Mouse (Mus musculus): ENCODE results near the gene Tgm2. TPM values are rescaled to one million over a fixed set of nuclear protein-coding genes. Genes with fewer than 3 reads are reported as not detected.

Gene Tgm2
- polyA plus RNA-seq, 1 experiment from 2014 or later: 1.7 TPM

- no peak overlapping the region for H3K27ac ChIP-seq (ENCODE audit: low read depth, low read length)
- no peak overlapping the region for H3K4me2 ChIP-seq (ENCODE audit: low read depth, low read length)
- ATAC-seq (ENCODE audit: low read depth): no peak
- no peaks in the 10 kb centered on the region for H3K27me3 ChIP-seq (ENCODE audit: control insufficient read depth, insufficient read depth, low read length)
- no peak overlapping the region for H3K4me3 ChIP-seq (ENCODE audit: low read depth, low read length)
- 53% methylated on average over 7 of the region's 7 CpGs for WGBS
- H3K4me1 ChIP-seq (ENCODE audit: control insufficient read depth, insufficient read depth, low read length): no peaks in the 10 kb centered on the region
- no peaks in the 10 kb centered on the region for H3K9me3 ChIP-seq (ENCODE audit: control insufficient read depth, low read length)
- no peak overlapping the region for H3K9ac ChIP-seq (replicated peaks; ENCODE audit: low read depth, low read length)
- no peaks in the 10 kb centered on the region for H3K36me3 ChIP-seq (ENCODE audit: control insufficient read depth, insufficient read depth, low read length)
Measured at GRCm38 (mm10) chr2:158159376-158160235, 13.4 kb upstream of the Tgm2 start.

- Histone ChIP-seq H3K27me3 (ENCODE audit: control insufficient read depth, insufficient read depth, low read length) (no peaks in the 10 kb centered on the region), H3K4me3 (ENCODE audit: low read depth, low read length) (no peak overlapping the region), H3K4me2 (ENCODE audit: low read depth, low read length) (no peak overlapping the region), H3K27ac (ENCODE audit: low read depth, low read length) (no peak overlapping the region), H3K9ac (replicated peaks; ENCODE audit: low read depth, low read length) (no peak overlapping the region), H3K4me1 (ENCODE audit: control insufficient read depth, insufficient read depth, low read length) (peaks cover 6% of the 10 kb centered on the region; the same call in 1 of the 2 replicates), H3K36me3 (ENCODE audit: control insufficient read depth, insufficient read depth, low read length) (no peaks in the 10 kb centered on the region), H3K9me3 (ENCODE audit: control insufficient read depth, low read length) (no peaks in the 10 kb centered on the region)
- ATAC-seq (ENCODE audit: low read depth): no peak
- WGBS: 51% methylated on average over 8 of the region's 8 CpGs
Measured at GRCm38 (mm10) chr2:158157654-158158053, 11.4 kb upstream of the Tgm2 start.

GRCm38 (mm10) chr2:158156487-158156886, 10.3 kb upstream of the Tgm2 start:
- H3K9ac ChIP-seq (replicated peaks; ENCODE audit: low read depth, low read length): no peak overlapping the region
- WGBS: 93% methylated on average over 9 of the region's 9 CpGs
- no peaks in the 10 kb centered on the region for H3K27me3 ChIP-seq (ENCODE audit: control insufficient read depth, insufficient read depth, low read length)
- H3K9me3 ChIP-seq (ENCODE audit: control insufficient read depth, low read length): no peaks in the 10 kb centered on the region
- ATAC-seq (ENCODE audit: low read depth): no peak
- H3K36me3 ChIP-seq (ENCODE audit: control insufficient read depth, insufficient read depth, low read length): no peaks in the 10 kb centered on the region
- H3K4me1 ChIP-seq (ENCODE audit: control insufficient read depth, insufficient read depth, low read length): peaks cover 6% of the 10 kb centered on the region; the same call in 1 of the 2 replicates
- H3K4me3 ChIP-seq (ENCODE audit: low read depth, low read length): no peak overlapping the region
- no peak overlapping the region for H3K4me2 ChIP-seq (ENCODE audit: low read depth, low read length)
- no peak overlapping the region for H3K27ac ChIP-seq (ENCODE audit: low read depth, low read length)

GRCm38 (mm10) chr2:158155615-158156014, 9.4 kb upstream of the Tgm2 start:
- 57% methylated on average over 2 of the region's 2 CpGs for WGBS
- H3K9ac ChIP-seq (replicated peaks; ENCODE audit: low read depth, low read length): no peak overlapping the region
- no peaks in the 10 kb centered on the region for H3K36me3 ChIP-seq (ENCODE audit: control insufficient read depth, insufficient read depth, low read length)
- no peaks in the 10 kb centered on the region for H3K27me3 ChIP-seq (ENCODE audit: control insufficient read depth, insufficient read depth, low read length)
- H3K4me3 ChIP-seq (ENCODE audit: low read depth, low read length): no peak overlapping the region
- no peak overlapping the region for H3K27ac ChIP-seq (ENCODE audit: low read depth, low read length)
- ATAC-seq (ENCODE audit: low read depth): no peak
- H3K4me2 ChIP-seq (ENCODE audit: low read depth, low read length): no peak overlapping the region
- peaks cover 6% of the 10 kb centered on the region; the same call in 1 of the 2 replicates for H3K4me1 ChIP-seq (ENCODE audit: control insufficient read depth, insufficient read depth, low read length)
- H3K9me3 ChIP-seq (ENCODE audit: control insufficient read depth, low read length): 0 out of 2 replicates have a peak, but pooled peaks cover 2% of the 10 kb centered on the region

- Histone ChIP-seq H3K4me3 (ENCODE audit: low read depth, low read length) (no peak overlapping the region), H3K4me2 (ENCODE audit: low read depth, low read length) (no peak overlapping the region), H3K27me3 (ENCODE audit: control insufficient read depth, insufficient read depth, low read length) (no peaks in the 10 kb centered on the region), H3K9ac (replicated peaks; ENCODE audit: low read depth, low read length) (no peak overlapping the region), H3K9me3 (ENCODE audit: control insufficient read depth, low read length) (0 out of 2 replicates have a peak, but pooled peaks cover 2% of the 10 kb centered on the region), H3K36me3 (ENCODE audit: control insufficient read depth, insufficient read depth, low read length) (no peaks in the 10 kb centered on the region), H3K4me1 (ENCODE audit: control insufficient read depth, insufficient read depth, low read length) (peaks cover 6% of the 10 kb centered on the region; the same call in 1 of the 2 replicates), H3K27ac (ENCODE audit: low read depth, low read length) (no peak overlapping the region)
- WGBS: 89% methylated on average over 7 of the region's 7 CpGs
- ATAC-seq (ENCODE audit: low read depth): no peak
Measured at GRCm38 (mm10) chr2:158155101-158155500, 8.9 kb upstream of the Tgm2 start.

GRCm38 (mm10) chr2:158154641-158155040, 8.4 kb upstream of the Tgm2 start:
- peaks cover 6% of the 10 kb centered on the region; the same call in 1 of the 2 replicates for H3K4me1 ChIP-seq (ENCODE audit: control insufficient read depth, insufficient read depth, low read length)
- ATAC-seq (ENCODE audit: low read depth): no peak
- H3K36me3 ChIP-seq (ENCODE audit: control insufficient read depth, insufficient read depth, low read length): no peaks in the 10 kb centered on the region
- 39% methylated on average over 8 of the region's 8 CpGs for WGBS
- 0 out of 2 replicates have a peak, but pooled peaks cover 2% of the 10 kb centered on the region for H3K9me3 ChIP-seq (ENCODE audit: control insufficient read depth, low read length)
- no peak overlapping the region for H3K9ac ChIP-seq (replicated peaks; ENCODE audit: low read depth, low read length)
- H3K4me2 ChIP-seq (ENCODE audit: low read depth, low read length): no peak overlapping the region
- no peak overlapping the region for H3K4me3 ChIP-seq (ENCODE audit: low read depth, low read length)
- H3K27ac ChIP-seq (ENCODE audit: low read depth, low read length): no peak overlapping the region
- no peaks in the 10 kb centered on the region for H3K27me3 ChIP-seq (ENCODE audit: control insufficient read depth, insufficient read depth, low read length)

GRCm38 (mm10) chr2:158153728-158154343, 7.6 kb upstream of the Tgm2 start:
- 2% methylated on average over 22 of the region's 22 CpGs for WGBS
- ATAC-seq (ENCODE audit: low read depth): peak; percentile 46; the same call in 1 of the 2 replicates
- no peak overlapping the region for H3K27ac ChIP-seq (ENCODE audit: low read depth, low read length)
- H3K36me3 ChIP-seq (ENCODE audit: control insufficient read depth, insufficient read depth, low read length): no peaks in the 10 kb centered on the region
- peak overlapping the region; percentile 49 for H3K4me2 ChIP-seq (ENCODE audit: low read depth, low read length)
- H3K9me3 ChIP-seq (ENCODE audit: control insufficient read depth, low read length): 0 out of 2 replicates have a peak, but pooled peaks cover 2% of the 10 kb centered on the region
- H3K4me3 ChIP-seq (ENCODE audit: low read depth, low read length): peak overlapping the region; percentile 18; the same call in 1 of the 2 replicates
- H3K27me3 ChIP-seq (ENCODE audit: control insufficient read depth, insufficient read depth, low read length): no peaks in the 10 kb centered on the region
- H3K9ac ChIP-seq (replicated peaks; ENCODE audit: low read depth, low read length): peak overlapping the region; percentile 34; the same call in 1 of the 2 replicates
- H3K4me1 ChIP-seq (ENCODE audit: control insufficient read depth, insufficient read depth, low read length): peaks cover 6% of the 10 kb centered on the region; the same call in 1 of the 2 replicates

GRCm38 (mm10) chr2:158152685-158153309, 6.6 kb upstream of the Tgm2 start:
- 0 out of 2 replicates have a peak, but pooled peaks cover 2% of the 10 kb centered on the region for H3K9me3 ChIP-seq (ENCODE audit: control insufficient read depth, low read length)
- H3K4me2 ChIP-seq (ENCODE audit: low read depth, low read length): no peak overlapping the region
- 35% methylated on average over 6 of the region's 6 CpGs for WGBS
- H3K36me3 ChIP-seq (ENCODE audit: control insufficient read depth, insufficient read depth, low read length): no peaks in the 10 kb centered on the region
- ATAC-seq (ENCODE audit: low read depth): peak; percentile 44; the same call in 1 of the 2 replicates
- H3K9ac ChIP-seq (replicated peaks; ENCODE audit: low read depth, low read length): no peak overlapping the region
- H3K27ac ChIP-seq (ENCODE audit: low read depth, low read length): no peak overlapping the region
- no peaks in the 10 kb centered on the region for H3K27me3 ChIP-seq (ENCODE audit: control insufficient read depth, insufficient read depth, low read length)
- no peak overlapping the region for H3K4me3 ChIP-seq (ENCODE audit: low read depth, low read length)
- H3K4me1 ChIP-seq (ENCODE audit: control insufficient read depth, insufficient read depth, low read length): peaks cover 6% of the 10 kb centered on the region; the same call in 1 of the 2 replicates

All from neural tube, embryonic 14.5 days (tissue).